ENCODE assay signal across 23 mouse cellular contexts in the genomic region with DNA sequence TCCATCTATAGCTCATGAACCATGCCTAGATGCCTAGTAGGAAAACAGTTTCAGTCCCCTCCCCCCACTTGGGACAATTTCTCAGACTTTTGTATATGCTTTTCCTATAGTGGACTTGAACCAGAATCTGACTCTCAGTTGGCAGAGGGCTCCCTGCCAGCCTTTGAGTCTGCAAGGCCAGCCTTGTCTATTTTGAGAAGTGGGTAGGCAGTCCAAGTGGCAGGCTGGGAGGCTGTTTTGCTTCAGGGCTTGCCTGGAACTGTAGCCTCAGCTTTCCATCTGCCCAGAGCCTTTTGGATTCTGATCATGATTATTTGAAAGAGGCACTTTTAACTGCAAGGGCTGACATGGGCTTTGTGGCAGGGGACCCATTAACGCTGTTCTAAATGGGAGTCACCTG. TPM values are rescaled to one million over a fixed set of nuclear protein-coding genes. Genes with fewer than 3 reads are reported as not detected.
DNase-seq lines count a peak whose midpoint lies in the region; ATAC-seq and TF ChIP-seq lines count a peak whose summit lies in the region.
"Had no signal": no experiment of that assay in that cellular context is flagged by ENCODE, and none has a peak within 500 bp of the region (broad histone marks: within the 10 kb centered on the region; RNA-seq: fewer than 3 reads in every experiment).

No protein-coding gene starts in this region.

- no peaks in the 10 kb centered on the region for H3K27me3 ChIP-seq in heart, embryonic 11.5 days (ENCODE audit: control insufficient read depth, insufficient read depth, low read length)
- H3K27me3 ChIP-seq: forebrain, embryonic 15.5 days; stomach, embryonic 15.5 days had no signal

- H3K4me3 ChIP-seq in layer of hippocampus, adult 2 months: no peak overlapping the region
- H3K4me3 ChIP-seq in heart, embryonic 11.5 days (ENCODE audit: low read depth, low read length): no peak overlapping the region
- H3K4me3 ChIP-seq: erythroblast, embryonic 14.5 days; forebrain, embryonic 15.5 days; gastrocnemius, adult 2 months; midbrain, embryonic 10.5 days; stomach, embryonic 15.5 days had no signal

- H3K27ac ChIP-seq in layer of hippocampus, adult 2 months: 0 out of 2 replicates have a peak overlapping the region, but pooled peaks have one; percentile 43
- no peak overlapping the region for H3K27ac ChIP-seq in heart, embryonic 11.5 days (ENCODE audit: low read depth, low read length)
- H3K27ac ChIP-seq: forebrain, embryonic 15.5 days; gastrocnemius, adult 2 months; midbrain, embryonic 10.5 days; stomach, embryonic 15.5 days had no signal

- intact Hi-C loops in left cerebral cortex, postnatal 4 days (cut with DNase I): no loop called here

- H3K4me2 ChIP-seq in heart, embryonic 11.5 days: no peak overlapping the region
- H3K4me2 ChIP-seq: forebrain, embryonic 15.5 days; stomach, embryonic 15.5 days had no signal

- ATAC-seq in heart, embryonic 11.5 days (replicated peaks; ENCODE audit: insufficient number of reproducible peaks, low FRiP score, low TSS enrichment): no peak
- ATAC-seq: activated CD4-positive, CD25-positive, alpha-beta regulatory T cell, adult 4 months; forebrain, embryonic 15.5 days; hindbrain, embryonic 16.5 days; Patski had no signal

- no peak for TF ChIP-seq CTCF in layer of hippocampus, adult 2 months (conservative IDR thresholded peaks at IDR 0.05)

- H3K4me1 ChIP-seq in heart, embryonic 11.5 days (ENCODE audit: control insufficient read depth, insufficient read depth, low read length): no peaks in the 10 kb centered on the region
- H3K4me1 ChIP-seq: forebrain, embryonic 15.5 days; midbrain, embryonic 10.5 days; stomach, embryonic 15.5 days had no signal

- H3K9ac ChIP-seq in heart, embryonic 11.5 days (ENCODE audit: low read depth, low read length): no peak overlapping the region
- H3K9ac ChIP-seq: forebrain, embryonic 15.5 days; stomach, embryonic 15.5 days had no signal

- H3K9me3 ChIP-seq in heart, embryonic 11.5 days (replicated peaks; ENCODE audit: control insufficient read depth, low read length): 0 out of 2 replicates have a peak, but pooled peaks cover 2% of the 10 kb centered on the region
- H3K9me3 ChIP-seq: forebrain, embryonic 15.5 days; midbrain, embryonic 10.5 days; stomach, embryonic 15.5 days had no signal

- peak; percentile 34 to 67 for DNase-seq in left cerebral cortex, adult 18-20 months (ENCODE audit: low spot score in 2 of 2)
- DNase-seq in left cerebral cortex, postnatal 4 days: no peak
- DNase-seq in cerebellum, postnatal 14 days: peak; percentile 68 to 71
- DNase-seq in layer of hippocampus, adult 2 months (ENCODE audit: low spot score in 2 of 2): peak; percentile 7 to 23
- peak; percentile 28 for DNase-seq in right cerebral cortex, postnatal 14 days
- no peak for DNase-seq in urinary bladder, postnatal 25 days (ENCODE audit: low spot score)
- DNase-seq: gastrocnemius, adult 2 months; heart, postnatal 4 days; kidney, adult 11 months; kidney, postnatal 14 days; lung, adult 18-20 months; lung, postnatal 36 days; spleen, adult 18-20 months; thymus, adult 2 months had no signal

- 76% methylated on average over 1 of the region's 1 CpGs for WGBS in heart, embryonic 11.5 days (ENCODE audit: insufficient replicate concordance)

- H3K36me3 ChIP-seq in heart, embryonic 11.5 days (ENCODE audit: control insufficient read depth, insufficient read depth, low read length): no peaks in the 10 kb centered on the region
- H3K36me3 ChIP-seq: forebrain, embryonic 15.5 days; midbrain, embryonic 10.5 days; stomach, embryonic 15.5 days had no signal

RNA-seq across cellular contexts. Expression of gene Shisa9, which starts 23.2 kb away (rescaled TPM):
- total RNA-seq in left cerebral cortex, adult 18-20 months (2021): 10 to 100 TPM; 55.6 to 58.7 TPM
- total RNA-seq in left cerebral cortex, postnatal 4 days (2021): 10 to 100 TPM; 56.0 to 57.3 TPM
- total RNA-seq in layer of hippocampus, adult 2 months (2021): 10 to 100 TPM; 55.4 to 56.4 TPM
- 0.27 and 0.72 TPM in 2 replicates for polyA plus RNA-seq in heart, embryonic 11.5 days (2014; fragmentation: Nextera tagmentation; extraction: Ambion mirVana)
- total RNA-seq: gastrocnemius, adult 2 months; granulocyte monocyte progenitor cell, adult 5-6 weeks had no signal
- polyA plus RNA-seq: activated CD4-positive, CD25-positive, alpha-beta regulatory T cell, adult 4 months; erythroblast, embryonic 14.5 days had no signal

RNA-seq across cellular contexts. Expression of gene Cpped1, which starts 51.4 kb away (rescaled TPM):
- total RNA-seq in left cerebral cortex, adult 18-20 months (2021): 10 to 100 TPM; 37.1 to 37.8 TPM
- total RNA-seq in left cerebral cortex, postnatal 4 days (2021): 10 to 100 TPM; 17.0 to 18.8 TPM
- total RNA-seq in layer of hippocampus, adult 2 months (2021): 10 to 100 TPM; 32.9 to 36.3 TPM
- polyA plus RNA-seq in heart, embryonic 11.5 days (2014; fragmentation: Nextera tagmentation; extraction: Ambion mirVana): 34.5 and 34.7 TPM in 2 replicates

Comparison
In these comparisons a context has a peak if more than half of its experiments do, and no peak if none do; other contexts are left out.
1. DNase-seq: peak in left cerebral cortex, adult 18-20 months (2 of 2), cerebellum, postnatal 14 days (2 of 2), layer of hippocampus, adult 2 months (2 of 2) and right cerebral cortex, postnatal 14 days (single experiment); none in left cerebral cortex, postnatal 4 days (single experiment) and urinary bladder, postnatal 25 days (single experiment).